Mouse (Mus musculus) c-Kit-positive CD71-positive TER-119-negative erythroid progenitor cells, embryonic 14.5 days (primary cell): Measurements from ENCODE around the gene Car10.

Source experiments
- DNase-seq: peaks from one replicate; pipeline ENCODE4 v3.0.0-alpha.2; 2013; ENCODE audit warnings: low read depth

The Car10 gene

DNA sequence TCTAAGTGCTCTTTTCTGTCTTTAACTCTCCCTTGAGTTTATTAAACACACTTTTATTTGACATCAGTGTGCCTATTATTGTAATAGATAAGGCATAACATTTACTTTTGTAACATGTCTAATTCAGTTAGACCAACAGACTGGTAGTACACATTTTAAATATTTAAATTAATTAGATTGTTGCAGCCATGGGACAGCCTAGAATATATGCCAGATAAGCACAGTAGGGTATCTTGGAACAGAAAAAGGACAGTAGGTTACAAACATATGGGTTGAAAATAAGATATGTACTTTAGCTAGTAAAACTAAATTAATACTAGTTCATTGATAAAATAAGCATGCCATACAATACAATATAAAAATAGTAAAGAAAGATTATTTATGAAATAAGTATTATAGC lies 74.6 kb downstream of the Car10 start:
- DNase-seq, result no peak

DNA sequence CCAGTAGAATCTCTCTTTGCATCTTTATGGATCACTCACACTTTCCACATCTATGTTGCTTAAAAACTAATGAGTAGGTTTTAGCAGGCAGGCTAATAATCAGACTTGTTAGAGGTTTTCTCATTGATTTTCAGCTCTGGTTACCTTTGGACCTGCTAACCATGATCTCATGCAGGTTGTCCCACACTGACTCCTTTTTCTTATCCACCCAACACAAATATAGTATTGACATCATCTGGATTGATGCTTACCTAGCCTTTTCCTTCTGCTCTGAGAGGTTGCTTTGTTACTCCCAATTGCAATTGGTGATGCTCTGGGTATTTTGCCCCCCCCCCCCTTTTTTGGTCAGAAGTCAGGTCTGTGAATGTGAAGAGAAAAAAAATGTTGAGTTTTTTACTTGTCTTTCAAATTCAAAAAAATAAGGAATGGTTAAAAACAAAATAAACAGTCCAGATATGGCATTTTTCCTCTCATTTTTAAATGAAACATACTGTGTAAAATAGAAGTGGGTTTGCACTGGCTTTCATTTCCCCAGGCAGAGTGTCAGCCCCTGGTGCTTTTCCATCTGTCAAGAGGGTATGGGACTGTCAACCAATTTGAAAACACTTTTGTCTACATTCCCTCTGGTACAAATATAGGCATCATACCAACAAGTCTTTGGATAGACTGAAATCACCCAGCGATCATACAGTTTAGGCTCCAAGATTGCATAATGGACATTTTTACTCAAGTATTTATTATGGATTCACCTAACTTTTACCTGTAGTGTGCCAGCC lies 75.9 kb downstream of the Car10 start:
- DNase-seq, result no peak

DNA sequence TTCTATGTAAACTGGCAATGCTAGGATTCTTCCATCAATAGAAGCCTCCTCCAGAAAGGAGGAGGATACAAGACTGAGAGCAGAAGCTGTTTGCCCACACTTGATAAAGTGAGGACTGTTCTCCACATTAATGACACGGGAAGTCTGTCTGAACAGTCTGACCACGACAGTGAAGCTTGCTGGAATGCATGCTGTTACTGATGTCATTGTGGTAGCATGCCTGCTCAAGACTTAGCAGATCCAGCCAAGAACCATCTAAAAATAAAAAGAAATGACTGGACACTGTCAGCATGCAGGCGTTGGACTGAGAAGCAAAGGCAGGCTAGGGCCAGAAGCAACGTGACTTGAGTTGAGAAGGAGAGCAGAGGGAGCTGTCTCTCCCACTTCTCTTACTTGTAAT lies 87.6 kb downstream of the Car10 start:
- no peak for DNase-seq

DNA sequence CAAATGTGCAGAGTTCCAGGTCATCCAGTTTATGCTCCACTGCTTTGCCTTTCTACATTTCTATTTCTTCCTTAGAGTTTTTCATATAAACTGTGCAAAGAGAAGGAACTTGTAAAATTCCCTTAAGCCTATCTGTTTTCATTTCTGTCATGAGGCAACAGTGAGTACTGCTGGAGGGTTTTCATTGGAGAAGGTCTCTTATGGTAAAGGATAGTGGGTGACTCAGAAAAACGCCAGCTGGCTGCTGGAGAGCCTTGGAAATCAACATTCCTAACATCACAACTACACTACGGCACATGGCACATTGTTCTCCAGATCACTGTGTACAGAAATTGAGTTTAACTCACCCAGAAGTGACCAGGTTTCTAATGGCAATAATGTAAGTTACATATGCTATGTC lies 88.3 kb downstream of the Car10 start:
- no peak for DNase-seq

DNA sequence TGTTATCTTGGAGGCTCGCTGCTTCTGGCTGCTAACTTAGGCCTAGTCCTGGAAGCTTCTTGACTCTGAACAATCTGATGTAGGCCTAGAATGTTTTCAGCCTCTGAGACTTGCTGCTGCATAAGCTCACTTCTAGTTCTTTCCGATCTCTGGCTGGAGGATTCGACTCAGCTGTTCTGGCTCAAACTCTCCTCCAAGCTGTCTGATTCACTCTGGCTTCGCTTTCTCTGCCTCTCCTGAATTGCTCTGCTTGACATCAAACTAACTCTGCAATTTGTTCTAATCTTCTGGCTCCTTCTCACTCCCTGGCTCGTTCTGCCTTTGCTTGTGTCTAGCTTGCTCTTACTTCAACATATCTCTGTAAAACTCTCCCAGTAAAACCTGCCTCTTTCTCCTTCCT lies 90.8 kb downstream of the Car10 start:
- DNase-seq, result no peak

DNA sequence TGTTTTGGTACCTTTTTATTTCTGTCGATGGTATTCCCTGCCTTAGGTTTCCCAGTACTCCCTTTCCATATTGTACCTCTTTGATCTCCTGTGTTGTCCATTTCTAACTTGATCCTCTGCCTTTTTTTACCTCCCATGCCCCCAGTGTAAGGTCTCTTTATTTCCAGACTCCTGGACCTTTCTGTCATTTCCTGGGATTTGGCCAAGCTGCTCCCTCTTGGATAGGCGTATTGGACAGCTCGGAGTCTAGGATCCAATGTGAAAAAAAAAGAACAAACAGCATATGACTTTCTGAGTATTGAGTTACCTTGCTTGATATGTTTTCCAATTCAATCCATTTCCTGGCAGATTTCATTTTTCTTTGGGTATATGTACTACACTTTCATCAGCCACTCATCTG lies 102.2 kb downstream of the Car10 start:
- no peak for DNase-seq

DNA sequence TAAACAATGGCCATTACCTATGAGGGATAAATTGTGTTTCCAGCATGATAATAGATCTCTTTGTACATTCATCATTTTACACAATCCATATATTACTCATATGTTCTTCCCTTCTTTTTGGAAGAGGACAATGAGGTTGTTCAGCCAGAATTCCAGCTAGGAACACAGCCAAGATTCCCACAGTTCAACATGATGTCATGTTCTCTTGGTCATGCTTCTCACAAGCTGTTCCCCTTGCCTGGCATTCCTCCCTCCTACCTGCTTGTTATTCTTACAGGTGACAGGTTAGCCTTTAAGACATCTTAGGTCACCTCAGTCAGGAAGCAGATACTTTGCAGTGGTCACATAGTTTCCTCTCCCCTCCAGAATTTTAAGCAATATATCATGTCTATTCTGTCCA lies 119.6 kb downstream of the Car10 start:
- no peak for DNase-seq

DNA sequence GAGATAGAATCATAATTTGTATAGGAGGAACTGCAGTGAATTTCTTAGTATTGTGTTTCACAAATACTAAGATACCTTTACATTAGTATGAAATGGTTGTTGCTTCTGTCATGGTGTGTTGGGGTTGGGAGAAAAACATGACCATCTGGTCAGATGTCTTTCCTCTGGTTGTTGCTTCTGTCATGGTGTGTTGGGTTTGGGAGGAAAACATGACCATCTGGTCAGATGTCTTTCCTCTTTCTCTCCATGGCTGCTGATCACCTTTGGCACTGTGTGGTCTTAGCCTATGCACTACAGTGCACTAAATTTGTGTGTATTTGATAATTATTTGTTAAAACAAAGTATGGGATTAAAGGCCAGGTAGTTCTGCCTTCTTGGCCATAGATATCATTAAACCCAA lies 132.2 kb downstream of the Car10 start:
- DNase-seq, result no peak

DNA sequence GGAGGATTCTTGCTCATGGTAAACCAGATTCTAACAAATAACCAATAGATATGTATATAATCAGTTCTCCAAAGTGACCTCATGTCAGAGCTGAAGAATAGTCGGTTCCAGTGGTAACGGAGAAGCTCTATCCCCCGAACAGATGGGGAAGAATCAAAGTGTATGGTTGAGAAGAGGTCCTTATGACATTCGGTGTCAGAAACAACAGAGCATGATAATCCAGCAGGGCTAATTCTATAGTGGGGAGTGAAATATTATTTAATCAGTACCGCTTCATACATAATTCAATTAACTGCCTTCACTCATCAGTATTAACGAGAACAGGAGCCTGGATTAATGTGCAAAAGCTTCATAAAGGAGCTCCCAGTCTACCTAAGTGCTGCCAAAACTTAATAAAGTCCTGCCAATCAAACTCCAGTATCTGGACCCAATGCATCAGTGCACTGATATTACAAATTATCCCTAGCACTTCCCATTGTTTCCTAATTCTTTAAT lies 152.0 kb downstream of the Car10 start:
- no peak for DNase-seq

DNA sequence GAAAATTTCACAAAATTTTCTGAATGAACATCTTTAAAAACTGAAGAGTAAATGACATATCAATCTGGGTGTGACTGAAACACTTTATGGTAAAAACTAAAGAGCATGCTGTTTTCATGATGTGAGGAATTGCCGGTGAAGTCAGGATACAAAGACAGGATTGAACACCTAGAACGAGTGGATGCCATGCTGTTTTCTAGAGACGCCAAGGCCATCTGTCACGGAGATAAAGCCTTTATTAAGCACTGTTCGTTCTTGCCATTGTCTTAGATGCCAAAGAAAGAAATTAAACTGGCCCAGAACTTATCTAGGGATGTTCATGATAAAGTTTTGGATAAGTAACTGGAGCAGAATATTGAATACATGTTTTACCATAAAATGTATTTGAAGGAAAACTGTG lies 153.9 kb downstream of the Car10 start:
- no peak for DNase-seq

DNA sequence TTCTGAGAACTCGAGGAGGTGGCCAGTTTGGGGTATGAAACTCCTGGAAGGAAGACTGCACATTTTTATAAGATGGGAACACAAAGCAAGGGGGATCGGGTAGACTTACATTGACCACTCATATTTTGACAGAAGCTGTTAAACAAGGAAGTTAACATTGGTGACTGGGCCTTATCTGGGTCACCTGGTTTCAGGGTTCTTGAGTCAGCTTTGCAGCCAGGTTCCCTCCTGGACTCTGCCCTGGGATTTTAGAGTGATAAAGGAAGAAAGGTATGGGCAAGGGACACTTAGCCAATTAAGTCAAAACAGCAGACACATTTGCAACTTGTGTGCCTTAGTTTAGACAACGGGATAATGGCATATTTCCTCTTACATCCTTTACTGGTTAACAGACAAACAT lies 166.2 kb downstream of the Car10 start:
- DNase-seq, result no peak

DNA sequence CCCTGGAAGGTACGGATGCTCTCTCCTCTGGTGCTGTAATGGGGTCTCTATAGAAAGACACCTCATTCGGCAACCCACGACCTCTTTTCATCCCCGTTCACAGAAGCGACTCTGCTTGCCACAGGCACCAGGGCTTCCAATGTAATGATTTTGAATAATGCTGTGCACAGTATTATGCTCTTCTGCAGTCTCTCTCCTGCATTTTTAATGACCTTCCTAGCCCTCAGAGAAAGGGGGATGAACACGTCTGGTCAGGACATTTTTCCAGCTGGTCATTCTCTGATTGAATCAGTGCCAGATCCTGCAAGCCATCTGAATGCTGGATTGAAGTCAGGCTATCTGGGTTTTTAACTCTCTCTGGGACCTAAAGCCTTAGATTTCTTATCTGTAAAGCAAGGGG lies 174.2 kb downstream of the Car10 start:
- no peak for DNase-seq

DNA sequence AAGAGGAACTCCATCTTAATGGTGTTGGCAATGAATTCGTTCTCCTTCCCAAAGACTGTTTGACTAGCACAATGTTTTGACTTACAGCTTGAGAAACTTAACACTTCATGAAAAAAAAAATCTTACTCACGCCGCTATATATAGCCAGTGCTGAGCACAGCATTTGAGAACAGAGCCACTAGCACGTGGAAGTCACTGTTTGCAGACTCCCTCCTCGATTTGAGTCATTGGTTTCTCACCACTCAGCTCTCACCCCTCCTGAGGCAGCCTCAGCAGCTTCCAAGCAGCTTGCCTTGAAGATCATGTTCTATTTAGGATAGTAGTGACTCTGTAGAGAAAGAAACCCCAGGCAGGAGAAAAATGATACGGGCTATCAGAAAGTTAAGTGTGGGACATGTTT lies 176.1 kb downstream of the Car10 start:
- DNase-seq, result no peak

DNA sequence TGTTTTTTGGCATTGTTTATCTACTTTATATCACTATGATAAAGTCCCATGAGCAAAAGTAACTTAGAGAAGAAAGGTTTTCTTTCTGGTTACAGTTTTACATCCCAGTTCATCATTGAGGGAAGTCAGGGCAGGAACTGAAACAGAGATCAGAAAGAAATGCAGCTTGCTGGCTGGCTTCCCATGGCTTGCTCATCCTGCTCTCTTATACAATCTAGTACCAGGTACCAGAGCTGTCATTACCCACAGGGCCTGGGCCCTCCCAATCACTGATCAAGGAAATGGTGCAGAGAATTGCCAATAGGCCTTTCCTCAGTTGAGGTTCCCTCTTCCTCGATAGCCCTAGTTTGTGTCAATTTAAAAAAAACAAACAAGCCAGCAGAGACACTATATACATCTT lies 195.8 kb downstream of the Car10 start:
- no peak for DNase-seq

DNA sequence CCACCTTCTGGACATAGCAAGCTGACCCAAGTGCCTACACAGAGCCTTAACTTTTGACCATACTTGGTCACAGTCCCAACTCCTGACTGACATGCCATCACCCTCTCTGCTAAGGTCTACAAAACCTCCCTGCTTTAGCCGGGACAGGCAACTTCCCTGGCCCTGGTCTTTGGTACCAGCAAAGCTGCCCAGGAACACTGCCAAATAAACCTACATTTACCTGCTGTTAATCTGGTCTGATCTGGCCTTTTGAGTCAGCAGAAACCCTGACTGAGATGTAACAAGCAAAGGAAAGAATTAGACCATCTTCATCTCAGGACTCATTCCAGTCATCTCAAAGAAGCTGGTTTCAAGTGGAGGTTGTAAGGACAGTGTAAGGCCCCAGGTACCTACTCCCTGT lies 212.2 kb downstream of the Car10 start:
- DNase-seq, result no peak

DNA sequence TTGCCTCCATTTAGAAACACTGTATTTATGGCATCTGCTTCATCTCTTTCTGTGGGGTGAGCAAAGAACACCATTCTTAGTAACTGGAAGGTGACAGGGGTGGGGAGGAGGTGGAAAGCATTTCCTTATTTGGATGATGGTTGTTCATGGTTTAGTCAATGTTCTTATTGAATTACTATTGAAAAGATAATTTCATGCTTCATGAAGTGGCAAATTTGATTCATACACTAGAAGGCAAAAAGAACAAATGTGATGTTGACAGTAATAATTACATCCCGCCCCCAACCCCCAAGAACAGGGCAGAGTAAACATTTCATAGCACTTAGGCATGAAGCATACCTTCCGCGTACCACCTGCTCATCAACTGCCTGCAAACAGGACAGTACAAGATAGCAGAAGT lies 239.9 kb downstream of the Car10 start:
- DNase-seq, result no peak

DNA sequence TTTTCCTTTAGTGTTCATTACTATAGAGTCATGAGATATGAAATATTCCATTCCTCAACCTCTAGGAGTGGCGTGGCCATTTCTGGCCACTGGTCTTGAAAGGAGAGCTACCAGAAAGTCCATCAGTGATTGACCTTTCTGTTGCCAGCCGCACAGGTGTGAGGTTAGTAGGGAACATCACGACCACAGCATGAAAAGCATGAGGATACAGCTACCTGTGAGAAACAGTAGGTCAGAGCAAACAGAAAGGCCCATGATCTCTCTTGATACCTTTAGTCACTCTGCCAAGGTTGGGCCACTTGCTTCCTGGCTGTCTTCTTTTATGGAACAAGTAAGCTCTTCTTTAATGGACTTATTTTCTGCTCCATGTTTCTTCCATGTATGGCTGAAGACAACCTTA lies 246.1 kb downstream of the Car10 start:
- no peak for DNase-seq

DNA sequence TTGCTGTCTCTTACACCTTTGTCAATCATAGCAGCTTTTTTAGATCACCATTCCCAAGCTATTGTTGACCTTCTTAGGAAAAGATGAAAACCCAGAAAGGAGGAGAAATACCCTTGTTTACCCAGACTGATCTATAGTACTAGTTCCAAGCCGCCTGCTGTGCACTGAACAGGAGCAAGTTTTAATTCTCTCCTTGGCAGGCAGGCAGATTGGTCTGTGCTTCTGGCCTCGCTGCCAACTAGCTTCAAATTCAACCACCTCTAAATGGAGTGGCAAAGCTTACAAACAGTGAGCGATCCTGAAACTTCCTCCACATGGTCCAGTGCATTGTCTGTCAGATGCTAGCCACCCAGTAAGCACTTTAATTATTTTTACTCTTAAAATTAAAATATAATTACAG lies 247.0 kb downstream of the Car10 start:
- DNase-seq, result no peak

DNA sequence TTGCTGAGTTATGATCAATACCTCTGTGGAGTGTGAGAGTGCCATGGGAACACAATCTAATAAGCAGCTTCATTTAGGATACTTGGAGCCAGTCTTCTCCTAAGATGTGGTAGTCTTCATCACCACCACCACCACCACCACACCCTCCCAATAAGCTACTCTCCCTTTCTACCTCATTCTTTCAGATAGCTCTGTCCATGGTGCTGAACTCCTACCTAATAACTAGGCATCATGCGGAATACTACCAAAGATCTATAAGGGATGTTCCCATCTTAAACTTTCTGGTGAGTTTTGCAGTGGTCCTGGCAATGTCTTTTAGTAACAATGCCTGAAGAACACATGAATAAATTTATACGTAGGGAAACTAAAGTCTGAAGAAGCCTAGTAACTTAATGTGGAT lies 263.7 kb downstream of the Car10 start:
- peak; percentile 14 for DNase-seq

DNA sequence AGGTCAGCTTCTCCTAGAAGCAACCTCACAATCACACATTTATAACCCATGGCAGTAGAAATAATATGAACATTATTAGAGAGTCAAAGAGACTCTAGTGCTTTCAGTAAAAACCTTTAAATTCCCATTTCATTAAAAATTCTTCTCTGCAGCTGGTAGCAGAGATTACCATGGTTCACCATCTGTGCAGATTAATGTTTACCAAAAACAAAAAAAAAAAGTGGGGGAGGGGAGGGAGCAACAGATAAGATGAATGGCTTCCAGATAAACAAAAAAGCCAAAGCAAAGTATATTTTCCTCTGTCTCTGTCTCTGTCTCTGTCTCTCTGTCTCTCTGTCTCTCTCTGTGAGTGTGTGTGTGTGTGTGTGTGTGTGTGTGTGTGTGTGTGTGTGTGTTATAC lies 266.3 kb downstream of the Car10 start:
- no peak for DNase-seq

DNA sequence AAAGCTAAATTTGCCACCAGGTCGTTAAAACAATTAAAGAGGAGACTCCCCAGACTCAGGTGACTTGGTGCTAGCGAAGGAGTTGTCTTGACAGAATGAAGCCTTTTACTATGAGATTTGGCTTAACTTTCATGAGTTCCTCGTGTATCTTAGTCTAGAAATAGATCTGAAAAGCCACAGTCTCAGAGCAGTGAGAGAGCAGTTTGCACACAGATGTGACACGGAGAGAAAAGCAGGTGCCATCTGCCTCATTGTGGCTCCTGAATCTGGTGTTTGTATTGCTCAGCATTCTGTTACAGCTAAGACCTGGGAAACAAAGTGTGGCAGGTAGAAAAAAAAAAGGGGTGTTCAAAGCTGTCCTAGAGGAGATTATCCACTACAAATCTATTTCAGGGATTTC lies 269.4 kb downstream of the Car10 start:
- no peak for DNase-seq

DNA sequence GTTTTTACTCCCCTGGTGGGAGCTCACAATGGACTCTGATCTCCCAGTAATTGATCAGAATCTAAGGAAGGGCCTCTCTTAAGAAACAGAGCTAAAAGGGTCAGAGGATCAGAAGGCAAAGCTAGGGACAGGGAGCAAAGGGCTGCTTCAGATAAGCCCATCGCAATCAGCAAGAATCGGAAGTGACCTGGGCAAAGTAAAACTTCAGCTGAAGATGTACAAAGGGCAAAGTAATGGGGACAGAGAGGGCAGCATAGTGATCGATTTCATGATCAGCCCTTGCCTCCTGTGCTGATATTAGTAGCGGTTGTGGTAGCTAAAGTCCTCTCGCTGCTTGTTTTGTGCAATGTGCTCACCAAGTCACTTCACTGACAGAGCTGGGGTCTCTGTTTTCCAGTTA lies 269.9 kb downstream of the Car10 start:
- DNase-seq, result no peak

DNA sequence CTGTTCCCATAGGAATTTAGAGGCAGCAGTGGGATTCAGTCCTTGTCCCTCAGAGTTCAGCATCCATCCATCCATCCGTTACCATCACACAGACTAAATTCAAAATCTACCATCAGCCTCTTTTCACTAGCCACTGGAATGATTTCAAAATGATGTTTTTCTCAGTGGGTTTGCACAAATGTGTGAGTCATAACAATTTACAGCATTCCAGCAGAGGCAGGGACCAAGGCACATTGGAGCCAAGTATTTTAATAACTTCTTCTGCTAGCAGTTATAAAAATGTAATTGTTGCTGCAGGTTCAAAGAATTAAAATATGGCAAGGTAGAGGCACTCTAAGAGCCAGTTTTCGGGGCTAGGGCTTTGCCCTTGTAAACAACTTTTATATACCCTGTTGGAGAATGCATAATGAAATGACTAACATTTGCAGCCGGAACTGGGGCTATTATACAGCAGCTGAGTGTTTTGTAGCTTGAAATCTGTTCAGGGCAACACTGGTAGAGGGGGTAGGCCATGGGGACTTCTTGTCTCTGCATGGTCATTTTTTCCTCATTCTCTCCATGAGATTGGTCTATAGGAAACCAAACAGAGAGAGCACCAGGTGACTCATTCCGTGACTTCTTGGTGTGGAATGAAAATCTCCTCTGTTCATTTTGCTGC lies 276.0 kb downstream of the Car10 start:
- DNase-seq, result no peak

DNA sequence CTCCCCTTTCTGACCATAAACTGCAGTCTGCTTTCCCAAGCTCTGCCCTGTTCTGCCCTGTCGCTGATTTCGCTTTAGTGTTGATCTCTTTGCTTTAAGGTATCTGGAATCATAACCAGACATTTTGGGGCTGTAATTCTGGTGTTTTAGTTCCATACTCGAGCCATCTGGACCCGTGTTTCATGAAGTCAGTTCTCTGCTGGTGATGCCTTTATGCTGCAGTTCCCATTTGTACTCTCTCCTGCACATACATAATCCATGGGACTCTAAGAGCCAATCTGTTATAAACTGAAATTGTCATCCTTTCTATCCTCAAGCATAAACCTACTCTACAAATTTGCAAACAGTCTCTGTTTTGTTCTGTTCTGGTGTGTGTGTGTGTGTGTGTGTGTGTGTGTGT lies 293.3 kb downstream of the Car10 start:
- no peak for DNase-seq
